Mouse (Mus musculus) spleen, adult 2 months (tissue): ENCODE results near the gene Zfhx3.

ENCODE experiments used
- CTCF ChIP-seq: fragments of 200-500 bp; IDR thresholded peaks from 2 replicates; pipeline ENCODE4 v1.5.1; 2011; ENCODE audit warnings: mild to moderate bottlenecking, inconsistent platforms; ENCODE audit not compliant: insufficient read depth, insufficient read length, insufficient replicate concordance; ENCODE audit errors: extremely low read depth
- POLR2A ChIP-seq: fragments of 200-500 bp; IDR thresholded peaks from 2 replicates; pipeline ENCODE4 v1.6.1; 2011; ENCODE audit warnings: low read depth, low read length, inconsistent platforms

GRCm38 (mm10) chr8:108835143-108835542 is 892.7 kb downstream of the Zfhx3 start:
- TF ChIP-seq CTCF (no peak), POLR2A (no peak)
